Mouse (Mus musculus): ENCODE data around the gene Dnajb5.

Dnajb5 gene

DNA sequence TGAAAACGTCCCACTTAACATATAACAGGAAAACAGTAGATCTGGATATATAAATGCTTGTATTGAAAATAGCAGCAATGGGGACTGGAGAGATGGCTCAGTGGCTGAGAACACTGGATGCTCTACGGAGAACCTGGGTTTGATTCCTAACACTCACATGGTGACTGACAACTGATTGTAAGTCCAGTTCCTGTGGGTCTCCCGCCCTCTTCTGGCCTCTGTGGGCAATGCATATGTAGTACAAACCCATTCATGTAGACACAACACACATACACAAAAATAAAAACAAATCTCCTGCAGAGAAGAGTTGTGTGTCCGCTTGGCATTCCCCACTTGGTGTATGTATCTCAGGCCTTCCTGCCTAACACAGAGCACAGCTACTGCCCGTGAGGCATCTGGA, 21.4 kb upstream of the Dnajb5 start:
- Histone ChIP-seq H3K4me1 (replicated peaks; ENCODE audit: low read depth, low read length) (0 out of 2 replicates have a peak, but pooled peaks cover under 1% of the 10 kb centered on the region), H3K36me3 (ENCODE audit: insufficient read depth, low read length) (no peaks in the 10 kb centered on the region), H3K9me3 (ENCODE audit: low read length) (no peaks in the 10 kb centered on the region), H3K27me3 (ENCODE audit: insufficient read depth, low read length) (peaks cover 26% of the 10 kb centered on the region), H3K4me3 (replicated peaks; ENCODE audit: low read length) (no peak overlapping the region)
- TF ChIP-seq CTCF (conservative IDR thresholded peaks at IDR 0.05; ENCODE audit: low read length) = peak; percentile 38
- no peak for TF ChIP-seq NANOG (IDR thresholded peaks at IDR 0.05; ENCODE audit: borderline replicate concordance, low read length)

- Histone ChIP-seq H3K36me3 (ENCODE audit: insufficient read depth, low read length) (no peaks in the 10 kb centered on the region), H3K9me3 (ENCODE audit: low read length) (no peaks in the 10 kb centered on the region), H3K4me3 (replicated peaks; ENCODE audit: low read length) (no peak overlapping the region), H3K4me1 (replicated peaks; ENCODE audit: low read depth, low read length) (peaks cover 8% of the 10 kb centered on the region), H3K27me3 (ENCODE audit: insufficient read depth, low read length) (peaks cover 33% of the 10 kb centered on the region)
- no peak for TF ChIP-seq NANOG (IDR thresholded peaks at IDR 0.05; ENCODE audit: borderline replicate concordance, low read length)
- TF ChIP-seq POU5F1 (IDR thresholded peaks at IDR 0.05; ENCODE audit: borderline replicate concordance, low read length) = no peak
Measured at GRCm38 (mm10) chr4:42928952-42929351, 20.7 kb upstream of the Dnajb5 start.

GRCm38 (mm10) chr4:42932229-42932969, 17.2 kb upstream of the Dnajb5 start:
- peaks cover 53% of the 10 kb centered on the region for H3K27me3 ChIP-seq (ENCODE audit: insufficient read depth, low read length)
- peaks cover 10% of the 10 kb centered on the region for H3K4me1 ChIP-seq (replicated peaks; ENCODE audit: low read depth, low read length)
- H3K4me3 ChIP-seq (replicated peaks; ENCODE audit: low read length) = no peak overlapping the region
- no peaks in the 10 kb centered on the region for H3K9me3 ChIP-seq (ENCODE audit: low read length)
- TF ChIP-seq POU5F1 (IDR thresholded peaks at IDR 0.05; ENCODE audit: borderline replicate concordance, low read length) (no peak), CTCF (conservative IDR thresholded peaks at IDR 0.05; ENCODE audit: low read length) (no peak), NANOG (IDR thresholded peaks at IDR 0.05; ENCODE audit: borderline replicate concordance, low read length) (no peak)
- no peaks in the 10 kb centered on the region for H3K36me3 ChIP-seq (ENCODE audit: insufficient read depth, low read length)

DNA sequence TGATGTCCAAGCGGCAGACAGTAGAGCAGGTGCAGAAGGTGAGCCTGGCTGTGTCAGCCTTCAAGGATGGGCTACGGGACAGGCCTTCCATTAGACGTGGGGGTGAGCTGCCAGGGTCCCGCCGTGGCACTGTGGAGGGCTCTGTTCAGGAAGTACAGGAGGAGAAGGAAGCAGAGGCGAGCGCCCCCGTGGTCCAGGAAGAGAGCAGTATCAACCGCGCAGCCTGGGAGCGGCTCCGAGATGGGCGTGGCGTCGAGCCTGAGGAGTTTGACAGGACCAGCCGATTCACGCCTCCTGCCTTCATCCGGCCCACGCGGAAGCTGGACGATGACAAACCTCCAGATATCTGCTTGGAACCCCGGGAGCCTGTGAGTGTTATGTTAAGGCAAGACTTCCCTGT, 16.0 kb upstream of the Dnajb5 start:
- Histone ChIP-seq H3K27me3 (ENCODE audit: insufficient read depth, low read length) (peaks cover 65% of the 10 kb centered on the region), H3K36me3 (ENCODE audit: insufficient read depth, low read length) (no peaks in the 10 kb centered on the region), H3K4me3 (replicated peaks; ENCODE audit: low read length) (peak overlapping the region; percentile 60), H3K4me1 (replicated peaks; ENCODE audit: low read depth, low read length) (peaks cover 22% of the 10 kb centered on the region), H3K9me3 (ENCODE audit: low read length) (no peaks in the 10 kb centered on the region)
- TF ChIP-seq NANOG (IDR thresholded peaks at IDR 0.05; ENCODE audit: borderline replicate concordance, low read length) (no peak), POU5F1 (IDR thresholded peaks at IDR 0.05; ENCODE audit: borderline replicate concordance, low read length) (no peak), CTCF (conservative IDR thresholded peaks at IDR 0.05; ENCODE audit: low read length) (no peak)

DNA sequence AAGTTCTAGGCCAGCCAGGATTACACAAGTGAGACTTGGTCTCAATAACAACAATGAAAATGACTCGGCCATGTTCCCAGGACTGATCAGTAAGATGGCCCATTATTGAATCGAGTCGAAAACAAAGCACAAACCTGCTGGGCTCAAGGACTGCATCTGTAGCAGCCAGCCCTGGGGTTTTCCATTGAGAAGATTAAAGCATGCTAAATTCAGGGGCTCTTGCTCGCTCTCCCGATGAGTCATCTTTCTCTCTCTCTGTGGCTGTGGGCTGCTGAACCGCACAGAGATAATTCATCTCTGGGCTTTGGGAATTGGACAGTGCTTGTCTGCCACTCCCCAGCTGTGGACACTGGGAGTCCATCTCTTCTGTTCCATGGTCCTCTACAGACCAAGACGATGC, 8.2 kb upstream of the Dnajb5 start:
- no peaks in the 10 kb centered on the region for H3K36me3 ChIP-seq (ENCODE audit: insufficient read depth, low read length)
- TF ChIP-seq POU5F1 (IDR thresholded peaks at IDR 0.05; ENCODE audit: borderline replicate concordance, low read length) (no peak), NANOG (IDR thresholded peaks at IDR 0.05; ENCODE audit: borderline replicate concordance, low read length) (no peak), CTCF (conservative IDR thresholded peaks at IDR 0.05; ENCODE audit: low read length) (no peak)
- peaks cover 18% of the 10 kb centered on the region for H3K4me1 ChIP-seq (replicated peaks; ENCODE audit: low read depth, low read length)
- H3K27me3 ChIP-seq (ENCODE audit: insufficient read depth, low read length) = peaks cover 73% of the 10 kb centered on the region
- no peak overlapping the region for H3K4me3 ChIP-seq (replicated peaks; ENCODE audit: low read length)
- no peaks in the 10 kb centered on the region for H3K9me3 ChIP-seq (ENCODE audit: low read length)

DNA sequence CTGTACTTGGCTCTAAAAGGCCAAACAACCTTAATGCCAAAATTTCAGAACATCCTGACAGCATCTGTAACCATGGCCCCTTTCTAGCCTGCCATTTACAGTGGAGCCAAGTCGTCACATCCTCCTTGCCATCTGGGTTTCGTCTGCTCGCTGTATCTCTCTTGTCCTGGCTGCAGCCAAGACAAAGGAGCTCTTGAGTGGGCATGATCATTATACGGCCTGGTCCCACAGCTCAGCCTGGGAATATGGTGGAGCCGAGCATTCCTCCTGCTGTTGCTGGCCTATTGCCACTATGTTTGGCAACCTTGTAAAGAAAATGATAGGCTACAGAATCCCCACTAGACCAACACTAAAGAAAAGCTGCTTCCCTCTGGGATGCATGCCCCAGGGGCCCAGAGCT, 6.3 kb upstream of the Dnajb5 start:
- Histone ChIP-seq H3K9me3 (ENCODE audit: low read length) (no peaks in the 10 kb centered on the region), H3K4me3 (replicated peaks; ENCODE audit: low read length) (no peak overlapping the region), H3K36me3 (ENCODE audit: insufficient read depth, low read length) (no peaks in the 10 kb centered on the region), H3K27me3 (ENCODE audit: insufficient read depth, low read length) (peaks cover 73% of the 10 kb centered on the region), H3K4me1 (replicated peaks; ENCODE audit: low read depth, low read length) (peaks cover 12% of the 10 kb centered on the region)
- TF ChIP-seq POU5F1 (IDR thresholded peaks at IDR 0.05; ENCODE audit: borderline replicate concordance, low read length) (no peak), CTCF (conservative IDR thresholded peaks at IDR 0.05; ENCODE audit: low read length) (no peak), NANOG (IDR thresholded peaks at IDR 0.05; ENCODE audit: borderline replicate concordance, low read length) (no peak)

DNA sequence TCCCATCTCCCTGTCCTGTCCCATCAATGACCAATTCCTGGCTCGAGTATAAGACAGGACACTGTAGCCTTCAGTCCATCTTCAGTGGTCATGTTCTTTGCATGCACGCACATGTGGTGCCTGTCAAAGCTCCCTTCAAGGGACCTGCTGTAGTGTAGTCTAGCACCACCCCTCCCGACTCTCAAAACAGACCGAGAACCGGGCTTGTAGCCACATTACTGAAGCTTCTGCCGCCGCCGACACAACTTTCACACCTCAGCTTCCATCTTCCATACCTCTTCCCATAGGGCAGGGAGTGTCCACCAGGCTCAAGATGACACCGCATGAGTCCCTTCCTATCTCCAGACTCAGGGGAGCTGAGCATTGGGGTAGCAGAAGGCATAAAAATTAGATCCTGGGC, 5.4 kb upstream of the Dnajb5 start:
- peaks cover 65% of the 10 kb centered on the region for H3K27me3 ChIP-seq (ENCODE audit: insufficient read depth, low read length)
- peaks cover 8% of the 10 kb centered on the region for H3K4me1 ChIP-seq (replicated peaks; ENCODE audit: low read depth, low read length)
- no peak overlapping the region for H3K4me3 ChIP-seq (replicated peaks; ENCODE audit: low read length)
- no peaks in the 10 kb centered on the region for H3K36me3 ChIP-seq (ENCODE audit: insufficient read depth, low read length)
- TF ChIP-seq NANOG (IDR thresholded peaks at IDR 0.05; ENCODE audit: borderline replicate concordance, low read length) (no peak), CTCF (conservative IDR thresholded peaks at IDR 0.05; ENCODE audit: low read length) (no peak), POU5F1 (IDR thresholded peaks at IDR 0.05; ENCODE audit: borderline replicate concordance, low read length) (no peak)
- no peaks in the 10 kb centered on the region for H3K9me3 ChIP-seq (ENCODE audit: low read length)

GRCm38 (mm10) chr4:42945043-42945442, 4.6 kb upstream of the Dnajb5 start:
- H3K36me3 ChIP-seq (ENCODE audit: insufficient read depth, low read length) = no peaks in the 10 kb centered on the region
- H3K4me1 ChIP-seq (replicated peaks; ENCODE audit: low read depth, low read length) = peaks cover 11% of the 10 kb centered on the region
- H3K27me3 ChIP-seq (ENCODE audit: insufficient read depth, low read length) = peaks cover 59% of the 10 kb centered on the region
- no peaks in the 10 kb centered on the region for H3K9me3 ChIP-seq (ENCODE audit: low read length)
- no peak for TF ChIP-seq CTCF (conservative IDR thresholded peaks at IDR 0.05; ENCODE audit: low read length)
- TF ChIP-seq NANOG (IDR thresholded peaks at IDR 0.05; ENCODE audit: borderline replicate concordance, low read length) = no peak
- TF ChIP-seq POU5F1 (IDR thresholded peaks at IDR 0.05; ENCODE audit: borderline replicate concordance, low read length) = no peak
- no peak overlapping the region for H3K4me3 ChIP-seq (replicated peaks; ENCODE audit: low read length)

DNA sequence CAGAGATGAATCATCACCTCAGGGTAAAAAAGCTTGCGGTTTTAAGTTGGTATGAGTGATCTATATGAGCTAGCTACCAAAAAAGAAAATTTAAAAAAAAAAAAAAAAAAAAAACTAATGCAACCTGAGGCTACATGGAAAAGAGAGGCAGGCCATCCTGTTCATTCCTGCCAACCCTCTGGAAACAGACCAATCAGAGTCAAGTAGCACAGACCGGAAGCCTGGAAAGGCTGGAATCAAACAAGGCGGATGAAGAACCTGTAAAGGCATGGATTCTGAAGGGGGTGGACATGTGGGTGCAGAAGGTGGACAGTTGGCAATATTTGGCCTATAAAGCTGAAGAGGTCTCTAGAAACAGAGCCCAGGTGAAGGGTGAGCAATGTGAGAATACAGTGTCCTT, 4.2 kb upstream of the Dnajb5 start:
- Histone ChIP-seq H3K27me3 (ENCODE audit: insufficient read depth, low read length) (peaks cover 55% of the 10 kb centered on the region), H3K4me1 (replicated peaks; ENCODE audit: low read depth, low read length) (peaks cover 13% of the 10 kb centered on the region)
- TF ChIP-seq NANOG (IDR thresholded peaks at IDR 0.05; ENCODE audit: borderline replicate concordance, low read length) (no peak), CTCF (conservative IDR thresholded peaks at IDR 0.05; ENCODE audit: low read length) (no peak), POU5F1 (IDR thresholded peaks at IDR 0.05; ENCODE audit: borderline replicate concordance, low read length) (no peak)

More for the DNA sequence above, 4.2 kb upstream of the Dnajb5 start:
- Histone ChIP-seq H3K36me3 (ENCODE audit: insufficient read depth, low read length) (no peaks in the 10 kb centered on the region), H3K4me3 (replicated peaks; ENCODE audit: low read length) (no peak overlapping the region), H3K9me3 (ENCODE audit: low read length) (no peaks in the 10 kb centered on the region)

Measured in E14TG2a.4 (cell line).